Mouse (Mus musculus) myocyte (in vitro differentiated cells): Measurements from ENCODE around the gene Lcn2. TPM values are rescaled to one million over a fixed set of nuclear protein-coding genes. Genes with fewer than 3 reads are reported as not detected.

ENCODE experiments used
- H3K27me3 ChIP-seq: one replicate; pipeline ENCODE4 v1.6.1; 2011; ENCODE audit not compliant: control insufficient read depth, insufficient read depth, insufficient read length
- H3K36me3 ChIP-seq: one replicate; pipeline ENCODE4 v1.6.1; 2011; ENCODE audit not compliant: control insufficient read depth, insufficient read depth
- H3K4me2 ChIP-seq: one replicate; pipeline ENCODE4 v1.6.1; 2011; ENCODE audit warnings: low read depth, control low read depth
- H3K4me3 ChIP-seq: one replicate; pipeline ENCODE4 v1.5.1; 2011; ENCODE audit warnings: mild to moderate bottlenecking, control low read depth, moderate library complexity
- H3K79me2 ChIP-seq: one replicate; pipeline ENCODE4 v1.6.1; 2011; ENCODE audit not compliant: control insufficient read depth, insufficient read depth
- H3ac ChIP-seq: one replicate; pipeline ENCODE4 v1.6.1; 2011; ENCODE audit not compliant: control insufficient read depth, insufficient read length
- CEBPB ChIP-seq: IDR thresholded peaks from 2 replicates; pipeline ENCODE4 v1.6.1; 2011; ENCODE audit warnings: mild to moderate bottlenecking, moderate library complexity; ENCODE audit not compliant: poor library complexity, insufficient read depth, severe bottlenecking
- E2F4 ChIP-seq: IDR thresholded peaks from one replicate; pipeline ENCODE4 v1.6.1; 2011; ENCODE audit warnings: mild to moderate bottlenecking, control low read depth, moderate library complexity; ENCODE audit not compliant: insufficient read depth
- MAX ChIP-seq: IDR thresholded peaks from one replicate; pipeline ENCODE4 v1.6.1; 2011; ENCODE audit warnings: low read depth, mild to moderate bottlenecking, control low read depth
- MYOD1 ChIP-seq, 3 experiments: IDR thresholded peaks; one replicate each; pipeline ENCODE4 v1.6.1; 2011; ENCODE audit warnings: control low read depth in 2 of 3, low read depth in 2 of 3, mild to moderate bottlenecking in 2 of 3, moderate library complexity in 1 of 3; ENCODE audit not compliant: insufficient read length in 2 of 3, control insufficient read depth in 1 of 3
- MYOG ChIP-seq, 3 experiments: IDR thresholded peaks; one replicate each; pipeline ENCODE4 v1.6.1; 2011; ENCODE audit warnings: control low read depth in 2 of 3, low read depth in 2 of 3, mild to moderate bottlenecking in 2 of 3; ENCODE audit not compliant: insufficient read length in 2 of 3, control insufficient read depth in 1 of 3, insufficient read depth in 1 of 3
- POLR2A ChIP-seq: IDR thresholded peaks from one replicate; pipeline ENCODE4 v1.6.1; 2011; ENCODE audit warnings: low read depth, mild to moderate bottlenecking, control low read depth, moderate library complexity; ENCODE audit not compliant: insufficient read length
- POLR2AphosphoS2 ChIP-seq: IDR thresholded peaks from one replicate; pipeline ENCODE4 v1.6.1; 2011; ENCODE audit warnings: low read depth, control low read depth; ENCODE audit not compliant: insufficient read length
- REST ChIP-seq: IDR thresholded peaks from one replicate; pipeline ENCODE4 v1.6.1; 2011; ENCODE audit warnings: mild to moderate bottlenecking, control low read depth, moderate library complexity; ENCODE audit not compliant: insufficient read depth, insufficient read length
- SRF ChIP-seq: IDR thresholded peaks from one replicate; pipeline ENCODE4 v1.6.1; 2011; ENCODE audit warnings: low read depth; ENCODE audit not compliant: control insufficient read depth, insufficient read length
- TCF12 ChIP-seq: IDR thresholded peaks from one replicate; pipeline ENCODE4 v1.6.1; 2011; ENCODE audit warnings: mild to moderate bottlenecking, control low read depth; ENCODE audit not compliant: poor library complexity, insufficient read depth, severe bottlenecking
- TCF3 ChIP-seq: IDR thresholded peaks from one replicate; pipeline ENCODE4 v1.6.1; 2011; ENCODE audit warnings: low read depth, control low read depth; ENCODE audit not compliant: insufficient read length
- USF1 ChIP-seq: IDR thresholded peaks from one replicate; pipeline ENCODE4 v1.6.1; 2011; ENCODE audit warnings: low read depth, mild to moderate bottlenecking, control low read depth, moderate library complexity
- polyA plus RNA-seq: library from polyadenylated mRNA; unstranded; fragments of >200 nt; fragmentation: generic; extraction: Trizol; gene quantifications from one replicate; pipeline ENCODE4 v1.2.1, GENCODE M21; 2012; ENCODE audit warnings: missing spikeins

Lcn2 gene
- polyA plus RNA-seq, 1 experiment = 0.02 TPM

DNA sequence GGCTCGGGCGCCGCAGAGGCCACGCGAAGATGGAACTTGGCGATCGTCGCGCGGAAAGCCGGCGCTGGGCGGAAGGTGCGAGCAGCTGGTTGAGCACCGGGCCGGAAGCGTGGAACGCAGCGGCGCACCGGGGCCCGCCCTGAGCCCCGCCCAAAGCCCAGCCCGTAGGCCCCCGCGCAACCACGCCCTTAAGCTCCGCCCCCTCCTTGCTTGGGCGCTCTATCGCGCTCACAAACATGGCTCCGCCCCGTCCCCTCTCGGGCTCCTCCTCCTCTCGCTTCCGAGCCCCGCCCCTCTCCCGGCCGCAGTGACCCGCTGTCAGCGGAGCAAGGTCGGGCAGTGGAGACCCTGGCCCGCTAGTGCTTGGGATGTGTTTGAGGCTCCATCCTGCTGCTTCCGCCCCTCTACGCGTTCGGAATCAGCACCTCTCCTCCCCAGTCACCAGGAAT, 6.3 kb downstream of the Lcn2 start, which contains the start of gene 1110008P14Rik:
1110008P14Rik (minus strand) TSS at position 164 of the 449 bp plus-strand sequence.
- Histone ChIP-seq H3K36me3 (peaks cover 8% of the 10 kb centered on the region), H3ac (peak within 1 kb of the TSS; percentile 24), H3K4me3 (peak within 1 kb of the TSS; percentile 54), H3K27me3 (peaks cover 10% of the 10 kb centered on the region), H3K79me2 (no peaks in the 10 kb centered on the region), H3K4me2 (peak within 1 kb of the TSS; percentile 92)
- TF ChIP-seq POLR2A = peak; percentile 80
- TF ChIP-seq USF1 = no peak
- TF ChIP-seq MYOD1 (IDR thresholded peaks at IDR 0.05; ENCODE audit: control insufficient read depth in 1 of 3, insufficient read length in 2 of 3, low read depth in 2 of 3) = peak in 2 of 3 experiments; percentile 37 to 76
- TF ChIP-seq SRF = peak; percentile 37
- no peak for TF ChIP-seq MAX
- no peak for TF ChIP-seq TCF12
- peak in 2 of 3 experiments; percentile 46 to 77 for TF ChIP-seq MYOG (IDR thresholded peaks at IDR 0.05; ENCODE audit: control insufficient read depth in 1 of 3, insufficient read depth in 1 of 3, insufficient read length in 2 of 3, low read depth in 2 of 3)
- no peak for TF ChIP-seq E2F4
- no peak for TF ChIP-seq REST
- TF ChIP-seq POLR2AphosphoS2 = peak; percentile 74
- no peak for TF ChIP-seq CEBPB
- TF ChIP-seq TCF3 = no peak

DNA sequence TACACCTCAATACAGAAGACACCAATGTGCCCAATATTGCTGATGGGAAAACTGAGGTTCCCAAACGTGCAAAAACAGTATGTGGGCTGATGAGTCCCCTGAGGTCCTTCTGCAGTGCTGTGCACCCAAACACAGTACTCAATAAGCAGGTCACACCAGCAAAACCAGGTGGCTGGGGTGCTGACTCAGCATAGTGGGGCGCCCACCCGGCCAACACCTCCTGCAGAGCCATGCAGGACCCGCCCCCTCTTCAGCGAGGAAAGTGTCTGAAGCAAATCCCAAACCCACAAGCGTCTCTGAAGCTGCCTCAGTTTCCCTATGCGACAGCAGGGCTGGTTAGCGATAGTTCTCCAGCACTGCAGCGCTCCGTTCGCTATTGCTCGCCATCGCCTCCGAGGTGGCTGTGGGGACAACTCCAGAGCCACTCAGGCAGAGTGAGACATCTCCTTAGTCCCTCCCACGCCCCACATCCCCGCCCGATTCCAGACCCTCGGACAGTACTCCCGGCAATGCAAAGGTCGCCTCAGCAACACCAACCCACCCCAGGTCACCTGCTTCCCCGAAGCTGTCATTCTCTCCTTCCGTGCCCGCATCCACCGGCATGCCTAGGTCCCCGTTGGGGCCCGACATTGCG, 6.8 kb downstream of the Lcn2 start:
- H3K4me2 ChIP-seq = peak overlapping the region; percentile 92
- H3ac ChIP-seq = peak overlapping the region; percentile 24
- TF ChIP-seq CEBPB (no peak), MAX (no peak), TCF12 (no peak), USF1 (no peak), REST (no peak), POLR2AphosphoS2 (peak; percentile 12), TCF3 (no peak), MYOD1 (IDR thresholded peaks at IDR 0.05; ENCODE audit: control insufficient read depth in 1 of 3, insufficient read length in 2 of 3, low read depth in 2 of 3) (no peak)
- H3K36me3 ChIP-seq = peaks cover 8% of the 10 kb centered on the region
- peak overlapping the region; percentile 54 for H3K4me3 ChIP-seq
- peaks cover 7% of the 10 kb centered on the region for H3K27me3 ChIP-seq
- H3K79me2 ChIP-seq = no peaks in the 10 kb centered on the region

DNA sequence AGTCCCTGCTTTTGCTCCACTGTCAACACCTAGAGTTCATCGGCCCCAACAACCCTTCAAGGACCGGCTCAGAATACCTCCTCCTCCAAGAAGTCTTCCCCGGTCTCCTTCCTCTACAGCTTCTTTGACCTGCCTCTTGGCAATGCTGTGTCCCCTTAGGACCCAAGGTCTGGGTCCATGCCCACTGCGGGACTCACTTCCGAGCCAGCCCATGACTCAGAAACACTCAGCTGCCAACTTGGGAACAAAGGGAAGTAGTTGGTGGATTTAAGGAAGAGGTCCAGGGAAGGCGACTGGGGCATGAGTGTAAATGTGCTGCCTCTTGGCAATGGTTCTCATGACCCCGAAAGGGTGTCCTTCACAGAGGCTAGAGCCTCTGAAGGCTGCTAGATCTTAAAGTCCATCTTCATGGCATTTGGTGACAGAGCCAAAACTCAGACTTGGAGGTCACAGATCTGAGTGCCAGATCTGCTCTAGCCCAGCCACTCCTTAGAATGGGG, 8.0 kb downstream of the Lcn2 start:
- Histone ChIP-seq H3K36me3 (peaks cover 8% of the 10 kb centered on the region), H3K79me2 (no peaks in the 10 kb centered on the region), H3K4me3 (peak overlapping the region; percentile 54), H3K4me2 (peak overlapping the region; percentile 92), H3K27me3 (peaks cover 2% of the 10 kb centered on the region), H3ac (no peak overlapping the region)
- TF ChIP-seq CEBPB = no peak
- TF ChIP-seq REST = no peak
- no peak for TF ChIP-seq SRF
- no peak for TF ChIP-seq POLR2AphosphoS2
- TF ChIP-seq TCF12 = no peak
- no peak for TF ChIP-seq MYOD1 (IDR thresholded peaks at IDR 0.05; ENCODE audit: control insufficient read depth in 1 of 3, insufficient read length in 2 of 3, low read depth in 2 of 3)
- TF ChIP-seq TCF3 = no peak
- no peak for TF ChIP-seq MYOG (IDR thresholded peaks at IDR 0.05; ENCODE audit: control insufficient read depth in 1 of 3, insufficient read depth in 1 of 3, insufficient read length in 2 of 3, low read depth in 2 of 3)
- no peak for TF ChIP-seq POLR2A
- no peak for TF ChIP-seq MAX
- TF ChIP-seq USF1 = no peak
- no peak for TF ChIP-seq E2F4

DNA sequence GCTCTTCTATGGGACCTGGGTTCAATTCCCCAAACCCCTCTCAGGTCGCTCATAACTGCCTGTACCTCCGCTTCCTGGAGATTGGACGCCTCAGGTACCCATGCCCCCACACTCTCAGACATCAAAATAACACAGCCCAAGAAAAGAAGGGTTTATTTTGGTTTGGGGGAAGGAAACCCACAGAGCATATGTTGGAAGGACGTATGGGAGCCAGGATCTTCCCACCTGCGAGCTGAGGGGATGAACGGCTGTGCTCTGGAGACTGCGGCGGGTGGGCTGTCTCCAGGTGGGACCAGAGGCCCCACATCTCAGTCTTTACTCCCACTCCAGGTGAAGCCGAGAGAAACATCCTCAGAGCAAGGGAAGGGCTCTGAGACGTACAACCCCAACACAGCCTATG, 11.1 kb downstream of the Lcn2 start:
- Histone ChIP-seq H3K4me2 (no peak overlapping the region), H3K27me3 (no peaks in the 10 kb centered on the region), H3K4me3 (no peak overlapping the region), H3ac (no peak overlapping the region), H3K79me2 (no peaks in the 10 kb centered on the region), H3K36me3 (peaks cover 15% of the 10 kb centered on the region)
- TF ChIP-seq REST (no peak), TCF3 (no peak), CEBPB (no peak), POLR2A (no peak), MYOG (IDR thresholded peaks at IDR 0.05; ENCODE audit: control insufficient read depth in 1 of 3, insufficient read depth in 1 of 3, insufficient read length in 2 of 3, low read depth in 2 of 3) (no peak), E2F4 (no peak), MAX (no peak)

DNA sequence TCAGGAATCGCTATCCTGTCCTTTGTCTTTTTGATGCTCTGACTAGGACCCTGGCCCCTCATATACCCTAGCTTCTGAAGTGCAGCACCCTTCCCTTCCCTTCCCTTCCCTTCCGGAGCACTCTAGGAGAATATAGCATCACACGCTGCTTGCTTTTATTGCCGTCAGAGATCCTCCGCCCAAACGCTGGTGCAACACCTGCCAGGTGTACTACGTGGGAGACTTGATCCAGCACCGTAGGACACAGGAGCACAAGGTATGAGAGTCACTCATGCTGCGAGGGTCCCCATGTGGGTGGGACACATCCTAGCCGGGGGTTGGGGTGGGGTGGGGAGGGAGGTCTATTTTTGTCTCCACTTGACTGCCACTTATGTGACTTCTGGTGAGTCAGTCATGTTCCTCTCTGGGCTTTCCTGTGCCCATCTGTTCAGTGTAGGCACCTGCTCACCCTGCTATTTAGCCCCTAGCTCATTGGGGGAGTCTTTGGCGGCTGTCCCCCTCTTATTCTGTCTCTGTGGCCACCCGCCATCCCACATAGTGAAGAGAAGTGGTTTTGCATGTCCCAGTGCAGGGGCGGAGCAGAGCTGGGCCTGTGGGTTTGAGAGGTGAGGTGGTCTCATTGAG, 12.6 kb downstream of the Lcn2 start:
- Histone ChIP-seq H3ac (no peak overlapping the region), H3K36me3 (peaks cover 19% of the 10 kb centered on the region), H3K27me3 (no peaks in the 10 kb centered on the region), H3K4me3 (no peak overlapping the region), H3K79me2 (no peaks in the 10 kb centered on the region), H3K4me2 (no peak overlapping the region)
- TF ChIP-seq MYOD1 (IDR thresholded peaks at IDR 0.05; ENCODE audit: control insufficient read depth in 1 of 3, insufficient read length in 2 of 3, low read depth in 2 of 3) (peak in 1 of 3 experiments; percentile 79), E2F4 (no peak)
